In genomic region chr2:146015341-146016186, GRCm38 (mm10) we compare ENCODE assay signal across 19 mouse cellular contexts.
A peak's percentile ranks its signal among the peaks of the same experiment; 100 is the strongest.
DNase-seq lines count a peak whose midpoint lies in the region; ATAC-seq lines count a peak whose summit lies in the region.
"Had no signal": no experiment of that assay in that cellular context is flagged by ENCODE, and none has a peak within 500 bp of the region (broad histone marks: within the 10 kb centered on the region; RNA-seq: fewer than 3 reads in every experiment).

No protein-coding gene starts in this region.

- H3K9ac ChIP-seq in hindbrain, embryonic 16.5 days (ENCODE audit: low read depth, low read length): no peak overlapping the region
- no peak overlapping the region for H3K9ac ChIP-seq in hindbrain, embryonic 14.5 days
- H3K9ac ChIP-seq in forebrain, embryonic 11.5 days (ENCODE audit: low read length): peak overlapping the region; percentile 1; the same call in 1 of the 2 replicates
- H3K9ac ChIP-seq: embryonic facial prominence, embryonic 13.5 days; heart, embryonic 12.5 days; liver, embryonic 14.5 days; neural tube, embryonic 12.5 days had no signal

- DNase-seq in hindbrain, embryonic 14.5 days (ENCODE audit: low spot score): no peak
- DNase-seq in forebrain, embryonic 11.5 days (ENCODE audit: low spot score): no peak
- DNase-seq in midbrain, embryonic 10.5 days (ENCODE audit: low spot score): no peak
- peak; percentile 24 for DNase-seq in retina, postnatal 1 day
- no peak for DNase-seq in right cerebral cortex, postnatal 4 days
- DNase-seq: adrenal gland, postnatal 14 days; cerebellum, adult 9-11 months; gastrocnemius, postnatal 36 days; heart, postnatal 4 days; kidney, adult 11 months; layer of hippocampus, postnatal 36 days had no signal

- H3K27ac ChIP-seq in hindbrain, embryonic 16.5 days (ENCODE audit: low read depth, low read length): no peak overlapping the region
- no peak overlapping the region for H3K27ac ChIP-seq in hindbrain, embryonic 14.5 days
- H3K27ac ChIP-seq in forebrain, embryonic 11.5 days (ENCODE audit: low read depth, low read length): peak overlapping the region; percentile 32
- peak overlapping the region; percentile 50; the same call in 1 of the 2 replicates for H3K27ac ChIP-seq in midbrain, embryonic 10.5 days (replicated peaks)
- H3K27ac ChIP-seq: embryonic facial prominence, embryonic 13.5 days; liver, embryonic 14.5 days; neural tube, embryonic 12.5 days had no signal

- 0 out of 2 replicates have a peak, but pooled peaks have one; percentile 40 for ATAC-seq in hindbrain, embryonic 16.5 days
- no peak for ATAC-seq in hindbrain, embryonic 14.5 days (ENCODE audit: low FRiP score)
- peak; percentile 84 for ATAC-seq in forebrain, embryonic 11.5 days (replicated peaks; ENCODE audit: low FRiP score)
- ATAC-seq in activated CD4-positive, CD25-positive, alpha-beta regulatory T cell, adult 4 months: no peak
- ATAC-seq: lung, postnatal 0 days had no signal

- no peaks in the 10 kb centered on the region for H3K36me3 ChIP-seq in hindbrain, embryonic 16.5 days (ENCODE audit: control insufficient read depth, insufficient read depth, low read length)
- no peaks in the 10 kb centered on the region for H3K36me3 ChIP-seq in hindbrain, embryonic 14.5 days (replicated peaks; ENCODE audit: control insufficient read depth, insufficient read depth)
- H3K36me3 ChIP-seq in forebrain, embryonic 11.5 days (ENCODE audit: control insufficient read depth, insufficient read depth, low read length): no peaks in the 10 kb centered on the region
- no peaks in the 10 kb centered on the region for H3K36me3 ChIP-seq in midbrain, embryonic 10.5 days
- H3K36me3 ChIP-seq: embryonic facial prominence, embryonic 13.5 days; G1E; heart, embryonic 12.5 days; neural tube, embryonic 12.5 days had no signal

- no peaks in the 10 kb centered on the region for H3K4me1 ChIP-seq in hindbrain, embryonic 16.5 days (ENCODE audit: control insufficient read depth, insufficient read depth, low read depth, low read length)
- no peaks in the 10 kb centered on the region for H3K4me1 ChIP-seq in hindbrain, embryonic 14.5 days (replicated peaks; ENCODE audit: control insufficient read depth, insufficient read depth, low read length)
- H3K4me1 ChIP-seq in forebrain, embryonic 11.5 days (replicated peaks; ENCODE audit: control insufficient read depth, insufficient read depth, low read length): peaks cover 14% of the 10 kb centered on the region; the same call in 1 of the 2 replicates
- H3K4me1 ChIP-seq in midbrain, embryonic 10.5 days: peaks cover 20% of the 10 kb centered on the region
- H3K4me1 ChIP-seq: embryonic facial prominence, embryonic 13.5 days; neural tube, embryonic 12.5 days had no signal

- no peaks in the 10 kb centered on the region for H3K27me3 ChIP-seq in hindbrain, embryonic 16.5 days (replicated peaks; ENCODE audit: control insufficient read depth, insufficient read depth, low read length)
- no peaks in the 10 kb centered on the region for H3K27me3 ChIP-seq in hindbrain, embryonic 14.5 days (ENCODE audit: control insufficient read depth, insufficient read depth, low read length)
- H3K27me3 ChIP-seq in forebrain, embryonic 11.5 days (ENCODE audit: control insufficient read depth, insufficient read depth, low read length): no peaks in the 10 kb centered on the region
- no peaks in the 10 kb centered on the region for H3K27me3 ChIP-seq in midbrain, embryonic 10.5 days (ENCODE audit: low read depth, poor library complexity, severe bottlenecking)
- H3K27me3 ChIP-seq: embryonic facial prominence, embryonic 13.5 days; heart, embryonic 12.5 days; neural tube, embryonic 12.5 days had no signal

- H3K9me3 ChIP-seq in hindbrain, embryonic 16.5 days (ENCODE audit: control insufficient read depth, low read length): no peaks in the 10 kb centered on the region
- no peaks in the 10 kb centered on the region for H3K9me3 ChIP-seq in hindbrain, embryonic 14.5 days (ENCODE audit: control insufficient read depth, low read length)
- H3K9me3 ChIP-seq in forebrain, embryonic 11.5 days (ENCODE audit: control insufficient read depth, low read length): no peaks in the 10 kb centered on the region
- no peaks in the 10 kb centered on the region for H3K9me3 ChIP-seq in midbrain, embryonic 10.5 days (replicated peaks)
- H3K9me3 ChIP-seq: embryonic facial prominence, embryonic 13.5 days; heart, embryonic 12.5 days; neural tube, embryonic 12.5 days had no signal

- no peak overlapping the region for H3K4me3 ChIP-seq in hindbrain, embryonic 16.5 days (ENCODE audit: low read length)
- no peak overlapping the region for H3K4me3 ChIP-seq in hindbrain, embryonic 14.5 days (replicated peaks; ENCODE audit: low read length)
- H3K4me3 ChIP-seq in forebrain, embryonic 11.5 days (ENCODE audit: low read depth, low read length): no peak overlapping the region
- H3K4me3 ChIP-seq in midbrain, embryonic 10.5 days: no peak overlapping the region
- H3K4me3 ChIP-seq: embryonic facial prominence, embryonic 13.5 days; heart, embryonic 12.5 days; neural tube, embryonic 12.5 days had no signal

- H3K4me2 ChIP-seq in hindbrain, embryonic 16.5 days (ENCODE audit: low read length): no peak overlapping the region
- no peak overlapping the region for H3K4me2 ChIP-seq in hindbrain, embryonic 14.5 days (replicated peaks)
- H3K4me2 ChIP-seq in forebrain, embryonic 11.5 days (ENCODE audit: low read depth, low read length, severe bottlenecking): no peak overlapping the region
- H3K4me2 ChIP-seq: embryonic facial prominence, embryonic 13.5 days; heart, embryonic 12.5 days; neural tube, embryonic 12.5 days had no signal

- WGBS in hindbrain, embryonic 16.5 days: 41% methylated on average over 8 of the region's 8 CpGs
- WGBS in hindbrain, embryonic 14.5 days: 40% methylated on average over 8 of the region's 8 CpGs
- 25% methylated on average over 8 of the region's 8 CpGs for WGBS in forebrain, embryonic 11.5 days
- WGBS in midbrain, embryonic 10.5 days: 49% methylated on average over 8 of the region's 8 CpGs

Comparison
In these comparisons a context has a peak if more than half of its experiments do, and no peak if none do; other contexts are left out.
1. ATAC-seq: peak in hindbrain, embryonic 16.5 days (single experiment) and forebrain, embryonic 11.5 days (single experiment); none in hindbrain, embryonic 14.5 days (single experiment) and activated CD4-positive, CD25-positive, alpha-beta regulatory T cell, adult 4 months (single experiment).
2. H3K27ac ChIP-seq: peak in forebrain, embryonic 11.5 days (single experiment) and midbrain, embryonic 10.5 days (single experiment); none in hindbrain, embryonic 16.5 days (single experiment) and hindbrain, embryonic 14.5 days (single experiment).